ENCODE assay signal across 8 mouse cellular contexts in the genomic region with DNA sequence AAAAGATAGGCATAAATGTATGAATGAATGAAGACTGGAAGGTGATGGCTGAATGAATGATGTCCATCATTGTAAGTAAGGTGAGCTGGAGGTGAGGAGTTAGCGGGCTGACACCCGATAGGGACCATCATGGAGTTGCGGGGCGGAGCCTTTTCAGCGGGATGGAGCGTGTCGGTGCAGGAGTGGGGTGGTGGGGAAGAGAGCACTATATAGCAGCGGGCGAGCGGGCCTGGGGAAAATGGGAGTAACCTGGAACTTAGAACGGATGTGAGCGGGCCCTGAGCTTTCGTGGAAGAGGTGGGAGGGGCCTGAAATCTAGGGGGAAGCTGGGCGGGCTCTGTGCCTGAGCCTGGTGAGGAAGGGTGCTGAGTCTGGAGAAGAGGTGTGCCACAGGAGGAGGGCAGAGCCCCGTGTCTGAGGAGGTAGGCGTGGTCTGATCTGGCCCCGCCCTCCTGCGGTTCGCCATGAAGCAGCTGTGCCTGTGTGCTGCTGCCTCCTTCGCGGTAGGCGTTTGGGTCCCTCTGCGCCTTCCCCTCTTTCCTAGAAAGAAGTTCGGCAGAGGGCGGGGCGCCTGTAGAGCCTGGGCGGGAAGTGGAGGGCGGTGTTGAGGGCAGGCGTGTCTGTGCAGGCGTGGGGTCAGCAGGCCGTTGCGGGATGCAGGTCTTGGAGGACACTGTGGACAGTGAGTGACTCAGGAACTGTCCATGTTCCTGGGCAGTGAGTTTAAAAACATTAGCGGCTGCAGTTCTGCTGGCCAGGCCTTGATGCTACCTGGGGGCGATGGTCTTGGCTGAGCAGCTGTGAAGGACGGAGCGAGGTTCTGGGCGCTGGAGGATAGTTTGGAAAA. TPM values are rescaled to one million over a fixed set of nuclear protein-coding genes. Genes with fewer than 3 reads are reported as not detected.
DNase-seq lines count a peak whose midpoint lies in the region; ATAC-seq lines count a peak whose summit lies in the region.

No protein-coding gene starts in this region.

- H3K27me3 ChIP-seq in hindbrain, embryonic 14.5 days (ENCODE audit: control insufficient read depth, insufficient read depth, low read length): no peaks in the 10 kb centered on the region

- peak overlapping the region; percentile 61; the same call in 1 of the 2 replicates for H3K27ac ChIP-seq in hindbrain, embryonic 14.5 days

- H3K9me3 ChIP-seq in hindbrain, embryonic 14.5 days (ENCODE audit: control insufficient read depth, low read length): no peaks in the 10 kb centered on the region

- 4% methylated on average over 37 of the region's 37 CpGs for WGBS in hindbrain, embryonic 14.5 days

- peak; percentile 88 for ATAC-seq in hindbrain, embryonic 14.5 days (ENCODE audit: low FRiP score)

- H3K4me1 ChIP-seq in hindbrain, embryonic 14.5 days (replicated peaks; ENCODE audit: control insufficient read depth, insufficient read depth, low read length): peaks cover 7% of the 10 kb centered on the region; the same call in 1 of the 2 replicates

- H3K36me3 ChIP-seq in hindbrain, embryonic 14.5 days (replicated peaks; ENCODE audit: control insufficient read depth, insufficient read depth): no peaks in the 10 kb centered on the region

- H3K4me3 ChIP-seq in hindbrain, embryonic 14.5 days (replicated peaks; ENCODE audit: low read length): peak overlapping the region; percentile 39

- peak overlapping the region; percentile 57 for H3K9ac ChIP-seq in hindbrain, embryonic 14.5 days

- DNase-seq in R1 (ENCODE audit: low read depth, low spot score): peak; percentile 98
- DNase-seq in cerebellum, postnatal 14 days: peak; percentile 68 to 75
- DNase-seq in frontal cortex, postnatal 14 days (ENCODE audit: low spot score in 2 of 2): peak; percentile 76 to 79
- DNase-seq in hindbrain, embryonic 14.5 days (ENCODE audit: low spot score): peak; percentile 80
- peak; percentile 72 to 80 for DNase-seq in layer of hippocampus, postnatal 36 days
- peak; percentile 87 for DNase-seq in lung, postnatal 25 days (ENCODE audit: low spot score)
- peak; percentile 63 for DNase-seq in retina, adult 2 months (ENCODE audit: low read depth, low spot score)
- peak; percentile 91 for DNase-seq in thymus, postnatal 25 days

- H3K4me2 ChIP-seq in hindbrain, embryonic 14.5 days (replicated peaks): peak overlapping the region; percentile 73

RNA-seq across cellular contexts. Expression of a gene that starts 5.1 kb away (rescaled TPM):
- 11.8 and 12.6 TPM in 2 replicates for polyA plus RNA-seq in hindbrain, embryonic 14.5 days (2014; fragmentation: Nextera tagmentation; extraction: Ambion mirVana)
- total RNA-seq in layer of hippocampus, postnatal 36 days (2021): 10 to 100 TPM; 31.6 to 41.0 TPM

RNA-seq across cellular contexts. Expression of a gene that starts 5.9 kb away (rescaled TPM):
- polyA plus RNA-seq in hindbrain, embryonic 14.5 days (2014; fragmentation: Nextera tagmentation; extraction: Ambion mirVana): 39.9 and 42.1 TPM in 2 replicates
- 10 to 100 TPM; 26.2 to 27.9 TPM for total RNA-seq in layer of hippocampus, postnatal 36 days (2021)

RNA-seq across cellular contexts. Expression of a gene that starts 15.4 kb away (rescaled TPM):
- polyA plus RNA-seq in hindbrain, embryonic 14.5 days (2014; fragmentation: Nextera tagmentation; extraction: Ambion mirVana): 6.5 and 6.9 TPM in 2 replicates
- 1 to 10 TPM; 3.8 to 4.9 TPM for total RNA-seq in layer of hippocampus, postnatal 36 days (2021)

RNA-seq across cellular contexts. Expression of a gene that starts 27.4 kb away (rescaled TPM):
- 0.90 and 1.1 TPM in 2 replicates for polyA plus RNA-seq in hindbrain, embryonic 14.5 days (2014; fragmentation: Nextera tagmentation; extraction: Ambion mirVana)
- total RNA-seq in layer of hippocampus, postnatal 36 days (2021): 1 to 10 TPM; 3.6 to 3.9 TPM

RNA-seq across cellular contexts. Expression of a gene that starts 32.6 kb away (rescaled TPM):
- polyA plus RNA-seq in hindbrain, embryonic 14.5 days (2014; fragmentation: Nextera tagmentation; extraction: Ambion mirVana): 4.2 and 4.8 TPM in 2 replicates
- total RNA-seq in layer of hippocampus, postnatal 36 days (2021): 1 to 10 TPM; 1.3 to 3.0 TPM

Comparison
In these comparisons a context has a peak if more than half of its experiments do, and no peak if none do; other contexts are left out.
1. Peak in every context shown above with its lines: DNase-seq, ATAC-seq, H3K4me3 ChIP-seq and H3K27ac ChIP-seq.